Mouse (Mus musculus) hindbrain, embryonic 11.5 days (tissue): ENCODE measurements around the gene Tgfbr1. TPM values are rescaled to one million over a fixed set of nuclear protein-coding genes. Genes with fewer than 3 reads are reported as not detected.

Experiments used
- ATAC-seq: fragments of 200-750 bp; cut with Nextera tagmentation; 2 replicates; pipeline ENCODE4 v1.8.0; 2017; ENCODE audit warnings: mild to moderate bottlenecking, moderate TSS enrichment, moderate library complexity; ENCODE audit not compliant: low FRiP score
- DNase-seq: peaks from one replicate; pipeline ENCODE4 v3.0.0-alpha.2; 2015; ENCODE audit warnings: low spot score
- H3K27ac ChIP-seq: fragments of 300-500 bp; sonication (generic); 2 replicates; pipeline ENCODE4 v1.5.1; 2014; ENCODE audit warnings: mild to moderate bottlenecking, low read depth, low read length
- H3K27me3 ChIP-seq: fragments of 300-500 bp; sonication (generic); 2 replicates; pipeline ENCODE4 v1.6.1; 2014; ENCODE audit warnings: mild to moderate bottlenecking, low read length, moderate library complexity, mixed read lengths; ENCODE audit not compliant: control insufficient read depth, insufficient read depth
- H3K36me3 ChIP-seq: fragments of 300-500 bp; sonication (generic); 2 replicates; pipeline ENCODE4 v1.6.1; 2014; ENCODE audit warnings: mild to moderate bottlenecking, low read length, moderate library complexity, mixed read lengths; ENCODE audit not compliant: control insufficient read depth, insufficient read depth
- H3K4me1 ChIP-seq: fragments of 300-500 bp; sonication (generic); replicated peaks from 2 replicates; pipeline ENCODE4 v1.6.1; 2014; ENCODE audit warnings: low read length, mixed read lengths; ENCODE audit not compliant: control insufficient read depth, insufficient read depth
- H3K4me2 ChIP-seq: fragments of 300-500 bp; sonication (generic); replicated peaks from 2 replicates; pipeline ENCODE4 v1.6.1; 2014; ENCODE audit warnings: mild to moderate bottlenecking, low read depth, low read length
- H3K4me3 ChIP-seq: fragments of 300-500 bp; sonication (generic); 2 replicates; pipeline ENCODE4 v1.5.1; 2014; ENCODE audit warnings: low read depth, low read length
- H3K9ac ChIP-seq: fragments of 300-500 bp; sonication (generic); 2 replicates; pipeline ENCODE4 v1.6.1; 2014; ENCODE audit warnings: low read depth, low read length
- H3K9me3 ChIP-seq: fragments of 300-500 bp; sonication (generic); 2 replicates; pipeline ENCODE4 v1.6.1; 2016; ENCODE audit warnings: low read length; ENCODE audit not compliant: control insufficient read depth
- WGBS: fragments of 180-500 bp; shearing (Covaris S2); extraction: QIAGEN DNeasy Blood & Tissue Kit; methylation state at CpG from one replicate; pipeline ENCODE4 v1.1.7; 2014; 5-methylcytosine and 5-hydroxymethylcytosine counted together
- polyA plus RNA-seq: library from polyadenylated mRNA; unstranded; fragments of >200 nt; fragmentation: Nextera tagmentation; extraction: Ambion mirVana; gene quantifications from 2 replicates; pipeline ENCODE4 v1.2.1, GENCODE M21; 2014

Tgfbr1 gene
- polyA plus RNA-seq, 1 experiment from 2014 or later: 90.1 TPM

GRCm38 (mm10) chr4:47333541-47333940, 19.5 kb upstream of the Tgfbr1 start:
- Histone ChIP-seq H3K27ac (no peak overlapping the region), H3K4me3 (no peak overlapping the region), H3K36me3 (no peaks in the 10 kb centered on the region), H3K27me3 (no peaks in the 10 kb centered on the region), H3K9me3 (no peaks in the 10 kb centered on the region), H3K9ac (no peak overlapping the region), H3K4me1 (no peaks in the 10 kb centered on the region), H3K4me2 (no peak overlapping the region)
- 94% methylated on average over 3 of the region's 3 CpGs for WGBS
- DNase-seq: no peak
- no peak for ATAC-seq

GRCm38 (mm10) chr4:47336941-47337600, 16.0 kb upstream of the Tgfbr1 start:
- no peak overlapping the region for H3K27ac ChIP-seq
- no peaks in the 10 kb centered on the region for H3K9me3 ChIP-seq
- no peaks in the 10 kb centered on the region for H3K36me3 ChIP-seq
- H3K9ac ChIP-seq: no peak overlapping the region
- DNase-seq (no peak), ATAC-seq (no peak)
- H3K27me3 ChIP-seq: no peaks in the 10 kb centered on the region
- H3K4me1 ChIP-seq: no peaks in the 10 kb centered on the region
- no peak overlapping the region for H3K4me2 ChIP-seq
- H3K4me3 ChIP-seq: no peak overlapping the region
- 75% methylated on average over 3 of the region's 3 CpGs for WGBS

DNA sequence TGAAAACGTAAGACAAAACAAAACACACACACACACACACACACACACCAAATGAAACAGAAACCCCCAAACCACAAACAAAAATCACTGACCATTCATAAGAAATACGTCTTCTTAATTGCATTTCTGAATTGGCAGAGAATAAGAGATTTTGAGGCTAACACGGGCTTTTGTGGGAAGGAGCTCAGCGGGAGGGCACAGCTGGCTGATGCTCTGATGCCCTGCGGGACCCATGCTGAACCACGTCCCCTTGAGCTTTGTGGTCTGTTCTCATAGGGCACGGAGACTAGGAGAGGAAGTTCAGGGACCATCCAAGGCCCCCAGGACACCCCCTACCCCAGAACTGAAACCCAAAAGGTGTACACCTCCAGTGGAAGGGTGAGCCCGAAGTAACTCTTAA, 10.4 kb upstream of the Tgfbr1 start:
- no peak for DNase-seq
- no peaks in the 10 kb centered on the region for H3K36me3 ChIP-seq
- H3K27me3 ChIP-seq: no peaks in the 10 kb centered on the region
- no peaks in the 10 kb centered on the region for H3K9me3 ChIP-seq
- H3K4me3 ChIP-seq: no peak overlapping the region
- no peak overlapping the region for H3K4me2 ChIP-seq
- H3K9ac ChIP-seq: no peak overlapping the region
- H3K27ac ChIP-seq: no peak overlapping the region
- H3K4me1 ChIP-seq: no peaks in the 10 kb centered on the region
- WGBS: 38% methylated on average over 8 of the region's 8 CpGs
- ATAC-seq: no peak

DNA sequence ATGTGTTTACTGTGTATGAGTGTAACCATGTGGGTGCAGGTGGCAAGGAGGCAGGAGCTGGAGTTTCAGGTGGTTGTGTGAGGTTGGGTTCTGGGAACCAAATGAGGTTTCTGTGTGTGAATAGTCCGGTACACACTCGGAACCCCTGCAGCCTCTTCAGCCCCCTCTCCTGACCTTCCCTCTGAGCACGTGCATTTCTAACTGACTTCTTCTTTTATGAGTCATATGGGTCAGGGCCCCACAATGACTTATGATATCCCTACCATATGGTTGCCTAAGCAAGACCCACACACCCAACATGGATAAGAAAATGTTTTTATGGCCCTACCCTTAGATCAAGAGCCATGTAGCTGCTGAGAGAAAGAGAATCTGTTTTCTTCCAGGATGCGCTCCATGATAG, 6.0 kb upstream of the Tgfbr1 start:
- H3K4me3 ChIP-seq: no peak overlapping the region
- ATAC-seq (no peak), DNase-seq (no peak)
- H3K27ac ChIP-seq: no peak overlapping the region
- H3K36me3 ChIP-seq: no peaks in the 10 kb centered on the region
- H3K9me3 ChIP-seq: no peaks in the 10 kb centered on the region
- H3K27me3 ChIP-seq: no peaks in the 10 kb centered on the region
- H3K4me1 ChIP-seq: no peaks in the 10 kb centered on the region
- H3K4me2 ChIP-seq: no peak overlapping the region
- WGBS: 68% methylated on average over 4 of the region's 4 CpGs
- no peak overlapping the region for H3K9ac ChIP-seq

DNA sequence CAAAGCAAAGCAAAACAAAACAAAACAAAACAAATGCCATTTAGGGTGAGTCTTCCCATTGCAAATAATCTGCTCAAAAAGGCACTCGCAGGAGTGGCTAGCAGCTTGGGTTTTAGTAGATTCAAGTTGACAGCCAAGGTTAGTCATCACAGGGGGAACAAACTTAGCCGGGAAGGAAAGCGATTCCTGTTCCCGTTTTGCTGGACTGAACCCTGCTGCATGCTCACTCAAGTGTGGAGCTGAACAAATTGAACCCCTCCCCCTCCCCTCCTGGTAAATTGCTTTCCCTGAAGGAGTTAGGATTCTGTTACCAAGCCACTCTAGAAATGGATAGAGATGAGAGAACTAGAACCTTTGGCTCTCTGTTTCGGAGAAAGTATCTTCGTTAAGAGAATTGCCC, 3.3 kb upstream of the Tgfbr1 start:
- ATAC-seq (no peak), DNase-seq (peak; percentile 57)

DNA sequence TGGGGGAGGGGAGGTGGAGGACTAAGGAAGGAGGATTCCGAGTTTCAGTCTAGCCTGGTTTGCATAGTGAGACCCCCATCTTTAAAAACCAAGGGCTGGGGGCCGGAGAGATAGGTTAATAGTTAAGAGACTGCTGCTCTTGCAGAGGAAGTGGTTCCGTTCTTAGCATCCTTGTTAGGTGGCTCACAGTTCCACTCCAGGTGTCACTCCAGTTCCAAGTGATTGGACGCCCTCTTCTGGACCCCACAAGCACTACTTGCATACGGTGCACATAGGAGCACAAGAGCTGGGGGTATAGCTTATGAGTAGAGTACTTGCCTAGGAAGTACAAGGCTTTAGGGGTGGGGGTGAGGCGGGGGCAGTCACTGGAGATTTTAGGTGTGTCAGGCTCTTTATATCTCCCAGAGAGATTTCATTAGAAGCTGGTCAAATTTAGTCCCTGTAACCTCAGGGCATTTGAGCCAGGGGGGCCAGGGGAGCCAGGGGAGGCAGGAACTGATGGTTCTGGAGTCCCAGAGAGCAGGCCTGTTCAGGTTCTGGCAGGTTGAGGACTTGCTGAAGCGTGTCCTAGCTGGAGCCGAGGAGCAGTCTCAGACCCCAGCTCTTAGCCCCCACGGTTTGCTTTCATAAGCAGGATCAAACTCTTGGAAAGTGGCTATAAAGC, 1.5 kb upstream of the Tgfbr1 start:
- no peak for ATAC-seq
- Histone ChIP-seq H3K9me3 (no peaks in the 10 kb centered on the region), H3K4me1 (no peaks in the 10 kb centered on the region; the same call in 1 of the 2 replicates), H3K27me3 (no peaks in the 10 kb centered on the region), H3K36me3 (no peaks in the 10 kb centered on the region), H3K9ac (no peak overlapping the region), H3K27ac (no peak overlapping the region), H3K4me3 (no peak overlapping the region), H3K4me2 (peak overlapping the region; percentile 92)
- 21% methylated on average over 9 of the region's 9 CpGs for WGBS
- peak; percentile 66 for DNase-seq

More for the DNA sequence above, 3.3 kb upstream of the Tgfbr1 start:
- Histone ChIP-seq H3K27me3 (no peaks in the 10 kb centered on the region), H3K4me3 (no peak overlapping the region), H3K4me1 (no peaks in the 10 kb centered on the region), H3K4me2 (no peak overlapping the region), H3K9ac (no peak overlapping the region), H3K36me3 (no peaks in the 10 kb centered on the region), H3K9me3 (no peaks in the 10 kb centered on the region), H3K27ac (no peak overlapping the region)
- 29% methylated on average over 6 of the region's 6 CpGs for WGBS

DNA sequence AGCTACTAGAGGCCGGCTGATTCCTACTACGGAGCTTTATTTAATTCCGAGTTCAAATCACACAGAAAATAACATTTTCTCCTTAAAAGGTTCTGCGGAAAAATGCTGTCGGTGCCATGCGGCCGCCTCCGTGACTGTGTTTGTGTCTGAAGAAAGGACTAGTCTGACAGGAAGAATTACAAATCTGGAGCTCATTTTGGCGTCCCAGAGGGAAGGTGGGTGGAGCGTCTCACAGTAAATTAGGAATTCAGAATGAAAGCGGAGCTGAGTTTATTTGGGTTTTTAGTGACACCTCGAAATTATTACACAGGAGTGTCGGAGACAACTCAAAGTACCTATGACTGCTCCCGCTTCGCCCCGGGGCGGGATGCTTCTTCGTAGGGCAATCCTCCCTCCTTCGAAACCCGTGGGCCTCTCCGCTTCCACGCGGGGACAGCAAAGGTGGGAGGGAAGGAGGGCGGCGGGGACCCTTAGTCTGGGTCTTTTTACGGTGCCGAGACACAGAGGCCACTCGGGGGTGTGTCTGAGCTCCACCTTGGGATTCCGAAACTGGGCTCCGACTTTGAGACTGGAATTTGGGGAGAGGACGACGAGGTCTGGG, 861 bp upstream of the Tgfbr1 start:
- H3K9ac ChIP-seq: peak overlapping the region; percentile 54

DNA sequence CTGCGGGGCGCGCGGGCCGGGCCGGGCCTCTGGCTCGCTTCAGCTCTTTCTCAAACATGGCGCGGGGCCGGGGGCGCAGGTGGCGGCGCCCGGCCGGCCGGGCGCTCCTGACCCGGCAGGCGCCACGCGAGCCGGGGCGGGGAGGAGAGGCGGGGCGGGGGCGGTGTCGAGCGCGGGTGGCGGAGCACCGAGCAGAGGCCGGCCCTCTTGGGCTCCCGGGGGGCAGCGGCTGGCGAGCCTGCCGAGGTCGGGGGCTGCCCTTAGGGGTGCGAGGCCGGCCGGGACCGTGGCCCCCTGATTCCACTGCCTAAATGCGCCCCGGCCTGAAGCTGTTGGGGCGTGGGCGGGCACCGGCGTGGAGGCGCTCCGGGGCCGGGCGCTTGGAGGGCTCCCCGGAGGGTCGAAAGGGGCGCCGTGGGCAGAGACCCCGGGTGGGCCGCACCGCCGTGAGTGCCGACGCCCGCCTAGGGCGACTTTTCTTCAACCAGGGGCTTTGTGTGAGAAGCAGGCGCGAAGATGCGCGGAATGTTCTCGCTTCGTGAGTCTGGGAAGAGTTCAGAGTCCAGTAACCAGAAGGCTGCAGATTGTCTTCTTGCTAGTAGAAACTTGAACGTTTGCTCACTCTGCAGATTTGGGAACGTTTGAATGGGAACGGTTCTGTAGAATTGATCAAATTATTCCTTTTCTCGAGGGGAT, 542 bp downstream of the Tgfbr1 start:
- DNase-seq: peak; percentile 73
- WGBS: under 1% methylated on average over 41 of the region's 73 CpGs
- no peaks in the 10 kb centered on the region for H3K27me3 ChIP-seq

More for the DNA sequence above, 861 bp upstream of the Tgfbr1 start:
- no peaks in the 10 kb centered on the region; the same call in 1 of the 2 replicates for H3K4me1 ChIP-seq
- 0 out of 2 replicates have a peak overlapping the region, but pooled peaks have one; percentile 20 for H3K27ac ChIP-seq
- H3K4me3 ChIP-seq: peak overlapping the region; percentile 97
- H3K9me3 ChIP-seq: no peaks in the 10 kb centered on the region
- WGBS: under 1% methylated on average over 32 of the region's 32 CpGs
- DNase-seq: peak; percentile 66
- H3K36me3 ChIP-seq: no peaks in the 10 kb centered on the region
- peak overlapping the region; percentile 92 for H3K4me2 ChIP-seq
- no peaks in the 10 kb centered on the region for H3K27me3 ChIP-seq
- no peak for ATAC-seq

More for the DNA sequence above, 542 bp downstream of the Tgfbr1 start:
- no peaks in the 10 kb centered on the region for H3K9me3 ChIP-seq
- H3K4me1 ChIP-seq: no peaks in the 10 kb centered on the region; the same call in 1 of the 2 replicates
- peak overlapping the region; percentile 96 for H3K27ac ChIP-seq
- H3K36me3 ChIP-seq: no peaks in the 10 kb centered on the region
- H3K4me2 ChIP-seq: peak overlapping the region; percentile 67
- H3K9ac ChIP-seq: peak overlapping the region; percentile 82
- peak; percentile 83 for ATAC-seq
- peak overlapping the region; percentile 97 for H3K4me3 ChIP-seq
